Mouse (Mus musculus): ENCODE data around the gene Trim54.

The Trim54 gene

DNA sequence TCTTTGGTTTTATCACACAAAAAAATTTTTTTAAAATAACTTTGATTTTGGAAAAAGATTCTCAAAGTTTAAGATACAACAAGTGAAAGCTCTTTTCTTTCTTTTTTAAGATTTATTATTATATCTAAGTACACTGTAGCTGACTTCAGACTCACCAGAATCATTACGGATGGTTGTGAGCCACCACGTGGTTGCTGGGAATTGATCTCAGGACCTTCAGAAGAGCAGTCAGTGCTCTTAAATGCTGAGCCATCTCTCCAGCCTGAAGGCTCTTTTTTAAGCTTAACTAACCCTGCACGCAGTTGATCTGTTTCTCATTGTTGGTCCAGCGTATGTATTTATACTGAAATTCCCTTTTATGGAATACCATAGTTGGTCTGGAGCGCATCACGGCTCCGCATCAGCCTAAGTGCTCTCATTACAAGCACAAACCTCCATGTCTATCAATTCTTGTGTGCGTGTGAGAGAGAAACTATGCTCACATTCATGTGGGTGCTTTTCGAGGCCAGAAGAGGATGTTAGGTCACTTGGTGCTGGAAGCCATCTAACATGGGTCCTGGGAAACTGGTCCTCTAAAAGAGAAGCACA lies 64.8 kb downstream of the Trim54 start:
- no peak for DNase-seq (ENCODE audit: low spot score)

DNA sequence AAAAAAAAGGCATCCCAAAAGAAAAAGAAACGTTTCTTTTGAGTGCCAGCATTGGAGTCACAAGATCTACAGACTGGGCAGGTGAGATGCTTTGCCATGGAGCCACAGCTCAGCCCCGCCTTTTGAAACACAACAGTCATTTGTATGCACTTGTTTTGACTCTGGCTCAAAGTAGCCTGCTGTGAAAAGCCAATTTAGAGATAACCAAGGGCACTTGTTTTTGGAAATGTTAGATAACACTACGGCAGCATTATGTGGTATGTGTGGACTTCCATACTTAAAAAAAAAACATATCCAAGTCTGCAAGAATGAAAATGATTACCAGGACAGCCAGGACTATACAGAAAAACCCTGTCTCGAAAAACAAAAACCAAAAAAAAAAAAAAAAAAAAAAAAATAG lies 67.2 kb downstream of the Trim54 start:
- DNase-seq (ENCODE audit: low spot score): no peak
